Mouse (Mus musculus) heart, postnatal 36 days (tissue): ENCODE data around the gene Ndufb5. TPM values are rescaled to one million over a fixed set of nuclear protein-coding genes. Genes with fewer than 3 reads are reported as not detected.
"Not testable (repeated sequence)": the region's sequence is repeated elsewhere in the genome, so short reads cannot be mapped to it uniquely, and the experiment has no call there.

Experiments used
- DNase-seq, 2 experiments: peaks; one replicate each; pipeline ENCODE4 v3.0.0; 2021 to 2022
- intact Hi-C: fragments of 180-260 bp; cut with DNase I; formaldehyde crosslinking; loops from one replicate; pipeline ENCODE4 v1.15.1; 2025
- total RNA-seq, 2 experiments: library from RNA; stranded (reverse); gene quantifications; 2 replicates each; pipeline ENCODE4 v1.2.3; 2021

Ndufb5 gene
- total RNA-seq, 2 experiments from 2014 or later = 896 to 938 TPM

DNA sequence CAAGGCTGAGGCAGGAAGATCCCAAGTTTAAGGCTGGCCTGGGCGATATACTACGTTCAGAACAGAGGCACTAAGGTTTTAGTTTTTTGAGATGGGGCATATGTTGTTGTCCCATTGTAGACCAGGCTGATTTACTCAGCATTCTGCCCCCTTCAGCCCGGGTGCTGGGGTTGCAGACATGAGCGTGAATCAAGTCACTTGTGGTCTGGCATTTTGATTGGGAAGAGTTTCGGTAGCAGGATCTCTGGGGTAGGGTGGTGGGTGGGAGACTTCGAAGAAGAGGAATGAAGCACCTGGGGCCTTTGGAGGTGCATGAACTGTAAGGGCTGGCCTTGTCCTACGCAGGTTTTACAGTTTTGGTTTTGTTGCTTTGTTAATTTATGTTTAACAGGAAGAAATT is 12.6 kb upstream of the Ndufb5 start:
- intact Hi-C loops = no loop called here
- no peak for DNase-seq

GRCm38 (mm10) chr3:32725951-32726350 is 10.8 kb upstream of the Ndufb5 start:
- intact Hi-C loops = no loop called here
- DNase-seq = no peak

DNA sequence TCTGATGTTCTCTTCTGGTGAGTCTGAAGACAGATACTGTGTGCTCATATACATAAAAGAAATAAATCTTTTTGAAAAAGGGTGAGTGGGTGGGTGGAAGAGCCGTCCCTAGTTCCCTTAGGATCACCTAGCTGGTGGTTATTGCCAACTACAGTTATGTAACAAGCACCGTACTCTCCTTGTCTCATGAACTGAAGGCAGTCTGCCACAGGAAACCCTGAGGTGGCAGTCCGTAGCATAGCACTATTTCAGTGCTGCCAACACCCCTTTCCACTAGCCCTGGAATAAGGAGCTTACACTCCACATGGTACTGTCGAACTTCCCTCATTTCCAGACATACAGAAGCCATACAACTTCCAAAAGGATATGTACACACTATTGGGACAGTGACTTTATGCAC is 8.9 kb upstream of the Ndufb5 start:
- DNase-seq = no peak
- intact Hi-C loops = no loop called here

GRCm38 (mm10) chr3:32737172-32737655 is 424 bp downstream of the Ndufb5 start, which contains the start of gene Mrpl47:
Mrpl47 (minus strand) TSS chr3:32737605.
- no peak for DNase-seq
- intact Hi-C loops = loop anchor here (2.0 to 10.0 kb wide), 4 partner anchors 28 to 1058 kb away; partner anchors contain the start of genes Ttc14 and Usp13

DNA sequence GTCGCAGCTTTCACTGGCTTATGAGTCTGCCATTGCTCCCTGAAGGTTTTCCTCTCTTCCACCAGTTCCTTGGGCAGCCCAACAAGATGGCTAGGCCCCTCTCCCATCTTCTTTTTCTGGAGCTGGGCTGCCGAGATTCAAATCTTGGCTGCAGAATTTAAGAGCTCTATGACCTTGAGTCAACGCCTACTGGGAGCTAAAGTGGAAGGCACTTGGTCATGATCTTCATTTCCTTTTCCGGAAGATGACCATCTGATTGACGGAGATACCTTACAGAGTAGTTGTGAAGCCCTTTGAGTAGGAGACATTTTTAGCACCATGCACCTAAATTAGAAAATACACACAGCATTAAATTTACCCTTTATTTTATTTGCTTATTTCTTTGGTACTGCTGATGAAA is 1.8 kb downstream of the Ndufb5 start:
- intact Hi-C loops = loop anchor here (5.0 to 10.0 kb wide), 2 partner anchors 149 to 1056 kb away; partner anchors contain the start of gene Ttc14
- no peak for DNase-seq

DNA sequence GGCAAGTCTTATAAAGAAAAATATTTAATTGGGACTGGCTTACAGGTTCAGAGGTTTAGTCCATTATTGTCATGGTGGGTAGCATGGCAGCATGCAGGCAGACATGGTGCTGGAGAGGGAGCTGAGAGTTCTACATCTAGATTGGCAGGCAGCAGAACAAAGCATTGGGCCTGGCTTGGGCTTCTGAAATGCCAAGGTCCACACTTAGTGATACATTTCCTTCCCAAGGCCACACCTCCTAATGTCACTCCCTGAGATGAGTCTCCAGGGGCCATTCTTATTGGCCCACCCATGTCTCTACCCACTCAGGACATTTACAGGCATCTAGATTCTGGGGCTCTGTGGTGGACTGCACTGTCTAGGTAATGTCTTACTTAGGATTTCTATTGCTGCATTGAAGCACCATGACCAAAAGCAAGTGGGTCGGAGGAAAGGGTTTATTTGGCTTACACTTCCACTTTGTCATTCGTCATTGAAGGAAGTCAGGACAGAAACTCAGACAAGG is 5.5 kb downstream of the Ndufb5 start:
- no peak for DNase-seq
- intact Hi-C loops = no loop called here

- intact Hi-C loops = no loop called here
- no peak for DNase-seq
Measured at GRCm38 (mm10) chr3:32745001-32745400, 8.2 kb downstream of the Ndufb5 start.

DNA sequence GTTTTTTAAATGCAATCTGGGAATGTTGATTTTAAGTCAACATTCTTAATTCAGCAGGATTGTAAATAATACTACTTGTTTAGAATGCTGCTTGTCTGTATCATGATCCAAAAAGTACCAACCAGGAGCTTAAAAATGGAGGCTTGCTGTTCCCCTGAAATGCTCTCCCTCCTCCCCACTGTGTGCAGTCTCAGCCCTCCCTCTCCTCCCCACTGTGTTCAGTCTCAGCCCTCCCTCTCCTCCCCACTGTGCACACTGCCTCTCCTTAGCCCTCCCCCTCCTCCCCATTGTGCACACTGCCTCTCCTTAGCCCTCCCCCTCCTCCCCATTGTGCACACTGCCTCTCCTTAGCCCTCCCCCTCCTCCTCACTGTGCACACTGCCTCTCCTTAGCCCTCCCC is 8.6 kb downstream of the Ndufb5 start:
- DNase-seq, intact Hi-C loops: not testable (repeated sequence)

DNA sequence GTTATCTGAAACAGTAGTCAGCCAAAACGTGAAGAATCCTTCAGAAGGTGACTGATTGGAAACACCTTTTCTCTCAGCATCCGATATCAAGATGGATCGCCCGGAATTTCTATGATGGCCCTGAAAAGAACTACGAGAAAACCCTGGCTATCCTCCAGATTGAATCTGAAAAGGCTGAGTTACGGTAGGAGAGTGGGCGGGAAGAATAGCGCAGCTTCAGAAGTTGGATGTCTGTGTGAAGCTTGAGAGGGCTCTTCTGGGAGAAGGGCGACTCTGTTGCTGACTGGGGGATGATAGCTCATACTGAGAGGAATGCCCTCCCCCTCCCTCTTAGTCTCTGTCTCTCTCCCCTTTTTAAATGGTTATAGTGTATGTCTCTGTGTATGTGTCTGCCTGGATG is 11.6 kb downstream of the Ndufb5 start:
- DNase-seq = no peak
- intact Hi-C loops = no loop called here

DNA sequence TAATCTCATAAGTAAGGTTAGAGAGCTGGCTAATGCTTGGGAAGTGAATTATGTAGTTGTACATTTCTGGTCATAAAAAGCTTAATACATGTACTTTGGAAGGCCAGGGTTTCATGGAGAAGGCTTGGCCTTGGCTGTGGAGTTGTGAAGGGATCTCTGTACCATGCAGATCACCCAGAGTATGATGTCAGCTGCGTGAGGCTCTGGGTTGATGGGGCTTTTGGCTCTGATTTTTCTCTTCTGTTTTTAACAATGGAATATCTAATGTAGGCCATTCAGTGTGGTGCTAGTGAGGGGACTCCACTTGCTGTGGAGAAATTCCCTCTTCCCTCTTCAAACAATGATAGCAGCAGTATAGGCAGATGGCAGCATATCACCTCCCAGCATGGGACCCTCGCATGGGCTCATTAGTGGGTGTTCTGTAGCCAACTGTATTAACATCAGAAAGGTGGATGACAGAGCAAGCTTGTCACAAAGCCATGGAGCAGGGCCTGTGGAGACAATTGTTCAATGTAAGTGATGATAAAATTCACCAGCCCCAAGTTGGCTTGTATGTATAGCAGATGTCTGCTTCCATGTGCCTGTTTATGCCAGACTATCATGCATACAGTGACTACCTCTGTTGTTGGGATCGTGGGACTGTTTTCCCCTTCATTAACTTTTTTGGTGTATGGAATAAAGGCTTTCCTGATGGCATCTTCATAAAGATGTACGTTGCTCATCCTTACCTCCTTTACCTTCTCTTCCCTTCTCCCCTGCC is 13.2 kb downstream of the Ndufb5 start:
- intact Hi-C loops = no loop called here
- no peak for DNase-seq

DNA sequence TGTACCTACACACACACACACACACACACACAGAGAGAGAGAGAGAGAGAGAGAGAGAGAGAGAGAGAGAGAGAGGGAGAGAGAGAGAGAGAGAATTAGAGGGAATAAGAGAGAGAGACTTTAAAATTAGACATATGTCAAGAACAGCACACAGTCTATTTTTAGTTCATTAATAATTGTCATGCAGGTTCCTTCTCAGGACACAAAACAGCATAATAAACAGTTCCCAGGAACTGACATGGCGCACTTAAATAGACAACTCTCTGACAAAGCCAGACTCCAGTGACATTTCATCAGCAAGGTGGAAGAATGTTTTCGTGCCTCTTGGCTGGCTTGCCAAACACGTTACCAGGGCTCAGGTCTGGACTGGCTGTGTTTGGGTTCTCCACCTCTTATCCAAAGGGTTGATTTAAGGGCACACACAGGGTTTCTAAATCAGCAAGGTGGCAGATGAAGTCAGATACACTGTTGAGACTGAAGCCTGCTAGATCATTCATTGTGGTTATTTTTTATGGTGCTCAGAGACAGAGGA is 17.7 kb downstream of the Ndufb5 start:
- intact Hi-C loops = no loop called here
- no peak for DNase-seq

DNA sequence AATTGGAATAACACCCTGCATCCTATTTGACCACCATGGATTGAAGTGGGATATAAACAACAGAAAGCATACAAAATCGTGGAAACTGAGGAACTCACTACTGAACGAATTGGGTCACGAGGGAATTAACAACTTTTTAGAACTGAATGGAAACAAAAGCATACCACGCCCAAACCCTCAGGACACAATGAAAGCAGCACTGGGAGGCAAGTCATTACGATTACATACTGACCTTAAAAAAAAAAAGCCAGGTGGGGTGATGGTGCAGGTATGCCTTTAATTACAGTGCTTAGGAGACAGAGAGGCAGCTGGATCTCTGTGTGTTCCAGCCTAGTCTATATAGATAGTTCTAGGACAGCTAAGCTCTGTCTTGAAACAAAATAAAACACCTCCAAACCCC is 22.4 kb downstream of the Ndufb5 start:
- intact Hi-C loops = no loop called here
- DNase-seq = no peak

- intact Hi-C loops = no loop called here
- DNase-seq = no peak
Measured at GRCm38 (mm10) chr3:32762962-32763361, 26.2 kb downstream of the Ndufb5 start.

DNA sequence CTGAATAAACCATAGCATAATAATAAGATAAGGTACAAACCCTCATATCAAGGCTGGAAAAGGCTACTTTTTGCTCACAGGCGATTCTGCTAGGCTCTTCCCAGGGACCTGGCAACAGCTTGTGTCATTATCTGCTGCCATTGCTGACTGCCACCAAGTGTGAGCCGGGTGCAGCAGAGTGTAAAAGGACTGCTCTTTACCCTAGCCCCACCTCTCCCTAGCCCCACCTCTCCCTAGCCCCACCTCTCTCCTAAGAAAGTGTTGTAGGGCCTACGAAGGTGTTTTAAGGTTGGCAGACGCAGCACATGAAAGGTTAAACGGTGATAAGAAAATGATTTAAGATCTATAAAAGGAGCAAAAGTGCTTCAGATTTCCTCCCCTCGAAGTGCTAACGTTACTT is 27.1 kb downstream of the Ndufb5 start:
- intact Hi-C loops = no loop called here
- no peak for DNase-seq

- intact Hi-C loops = no loop called here
Measured at GRCm38 (mm10) chr3:32770781-32771180, 34.0 kb downstream of the Ndufb5 start.

More at GRCm38 (mm10) chr3:32770781-32771180, 34.0 kb downstream of the Ndufb5 start:
- no peak for DNase-seq

Other genes with a start within 250 kb of the Ndufb5 start
- not detected for gene Kcnmb3, start 244.8 kb upstream of the Ndufb5 start, total RNA-seq
- 10 to 100 TPM; 27.3 to 31.6 TPM for gene Zfp639, start 226.7 kb upstream of the Ndufb5 start, total RNA-seq
- 100 to 1,000 TPM; 432 to 477 TPM for gene Mfn1, start 207.5 kb upstream of the Ndufb5 start, total RNA-seq
- 10 to 100 TPM; 15.7 to 16.2 TPM for gene Gnb4, start 120.4 kb upstream of the Ndufb5 start, total RNA-seq
- 10 to 100 TPM; 21.8 to 22.4 TPM for gene Actl6a, start 30.7 kb upstream of the Ndufb5 start, total RNA-seq
- 10 to 100 TPM; 30.4 to 34.3 TPM for gene Mrpl47, start 615 bp downstream of the Ndufb5 start, total RNA-seq
- 100 to 1,000 TPM; 216 to 218 TPM for gene Usp13, start 80.6 kb downstream of the Ndufb5 start, total RNA-seq